Mouse (Mus musculus): ENCODE measurements around the gene Hoxb3.

DNA sequence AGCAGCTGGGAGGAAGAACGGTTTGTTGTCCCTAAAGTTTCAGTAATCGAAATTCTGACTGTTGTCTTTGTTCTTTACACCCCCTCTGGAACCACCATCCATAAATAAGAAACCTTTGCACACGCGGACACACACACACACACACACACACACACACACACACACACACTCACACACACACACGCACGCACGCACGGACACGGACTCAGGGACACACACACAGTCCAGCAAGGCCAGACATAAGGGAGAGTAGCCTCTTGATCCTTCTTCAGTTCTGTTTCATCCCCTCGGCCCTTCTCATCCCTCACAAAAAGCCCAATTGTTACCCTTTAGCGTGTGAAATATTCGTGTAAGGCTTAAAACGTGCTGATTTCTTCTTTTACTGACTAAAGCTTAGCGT is 44.8 kb upstream of the Hoxb3 start:
- no peak for TF ChIP-seq CTCF (IDR thresholded peaks at IDR 0.05; ENCODE audit: extremely low read depth, insufficient read depth, low read length)
- TF ChIP-seq POLR2A (IDR thresholded peaks at IDR 0.05; ENCODE audit: extremely low read depth, insufficient read depth, low read length): no peak
